Mouse (Mus musculus) mouse embryonic stem cell (cell line): ENCODE results near the gene Wnk4.

Experiments used
- in situ Hi-C, 2 experiments: fragments of 300-500 bp; cut with MboI; formaldehyde crosslinking; loops; 1 replicate in 1 of 2; 3 replicates in 1 of 2; pipeline ENCODE4 v1.14.3; 2019 to 2020; ENCODE audit warnings: low sequenced_read_pairs in 2 of 2, low pct_unique_long_range_greater_than_20kb in 1 of 2, mixed read lengths in 1 of 2; ENCODE audit not compliant: unreplicated experiment in 1 of 2

The Wnk4 gene

DNA sequence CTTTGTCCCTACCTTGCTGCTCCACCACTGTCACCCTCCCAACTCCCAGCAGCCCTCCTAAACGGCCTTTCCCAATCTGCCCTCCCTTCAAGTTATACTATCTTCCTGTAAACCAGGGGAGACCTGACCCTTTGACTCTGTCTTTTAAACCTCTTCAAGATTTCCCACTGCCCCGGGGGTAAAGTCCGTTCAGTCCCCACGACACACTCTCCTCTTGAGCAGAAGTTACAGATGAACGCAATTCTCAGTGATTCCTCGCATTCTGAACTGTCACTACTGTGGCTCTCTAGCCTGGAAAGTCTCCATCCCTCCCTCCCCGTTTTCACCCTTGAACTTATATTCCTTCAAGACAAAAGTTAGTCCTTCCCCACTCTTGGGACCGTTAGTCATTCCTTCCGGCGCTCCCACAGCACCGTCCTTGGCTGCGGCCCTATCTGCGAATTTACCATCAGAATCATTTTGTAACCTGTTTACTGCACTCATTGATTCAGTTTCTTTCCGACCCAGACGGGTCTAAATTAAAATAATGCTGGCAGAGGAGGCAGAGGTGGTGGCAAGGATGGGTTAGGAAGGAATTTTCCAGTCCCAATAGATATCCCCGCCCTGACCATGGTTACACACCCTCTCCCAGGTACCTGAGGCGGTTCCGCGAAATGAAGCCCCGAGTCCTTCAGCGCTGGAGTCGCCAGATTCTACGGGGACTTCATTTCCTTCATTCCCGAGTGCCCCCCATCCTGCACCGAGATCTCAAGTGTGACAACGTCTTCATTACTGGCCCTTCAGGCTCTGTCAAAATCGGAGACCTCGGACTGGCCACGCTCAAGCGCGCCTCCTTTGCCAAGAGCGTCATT is 3.0 kb downstream of the Wnk4 start:
- in situ Hi-C loops = no loop called here

DNA sequence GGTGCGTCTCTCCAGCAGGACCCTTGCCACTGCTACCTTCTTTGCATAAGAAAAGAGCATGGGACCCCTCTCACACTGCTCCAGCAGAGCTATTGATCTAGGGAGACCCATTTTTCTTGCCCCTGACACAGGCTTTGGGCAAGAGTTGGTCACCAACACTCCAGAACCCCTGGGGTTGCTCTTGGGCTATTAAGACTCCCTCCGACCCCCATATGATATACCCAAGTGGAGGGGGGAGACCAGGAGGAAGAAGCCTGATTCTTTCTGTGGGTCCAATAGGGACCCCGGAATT is 3.6 kb downstream of the Wnk4 start:
- in situ Hi-C loops = no loop called here

DNA sequence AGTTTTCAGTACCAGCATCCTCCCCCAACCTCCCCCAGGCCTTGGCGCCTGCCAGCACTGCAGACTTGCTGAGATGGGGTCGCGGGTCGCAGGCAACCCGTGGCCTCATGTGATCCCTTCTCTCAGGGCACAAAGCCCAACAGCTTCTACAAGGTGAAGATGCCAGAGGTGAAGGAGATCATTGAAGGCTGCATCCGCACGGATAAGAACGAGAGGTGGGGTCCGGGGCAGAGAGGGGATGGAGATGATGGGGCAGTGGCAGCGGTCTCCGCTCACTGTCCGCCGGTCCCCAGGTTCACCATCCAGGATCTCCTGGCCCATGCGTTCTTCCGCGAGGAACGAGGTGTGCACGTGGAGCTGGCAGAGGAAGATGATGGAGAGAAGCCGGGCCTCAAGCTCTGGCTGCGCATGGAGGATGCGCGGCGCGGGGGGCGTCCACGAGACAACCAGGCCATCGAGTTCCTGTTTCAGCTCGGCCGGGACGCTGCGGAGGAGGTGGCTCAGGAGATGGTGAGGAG is 4.6 kb downstream of the Wnk4 start:
- in situ Hi-C loops = no loop called here

DNA sequence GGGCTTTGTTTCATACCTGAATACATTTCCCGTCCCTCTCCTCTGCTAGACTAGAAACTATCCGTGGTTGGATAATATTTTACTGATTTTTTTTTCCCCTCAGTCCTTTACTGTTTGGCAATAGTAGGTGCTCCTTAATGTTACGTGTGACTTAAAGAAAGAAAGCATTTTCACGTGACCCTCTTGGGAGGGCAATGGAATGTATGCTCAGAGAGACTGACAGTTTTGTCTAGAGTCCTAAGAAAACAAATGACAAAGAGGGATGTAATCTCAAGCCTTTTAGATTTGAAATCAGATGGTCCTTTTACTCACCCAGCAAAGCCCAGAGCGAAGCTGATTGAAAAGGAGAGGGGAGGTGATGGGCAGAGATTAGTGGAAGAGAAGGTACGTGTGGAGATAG is 5.5 kb downstream of the Wnk4 start:
- in situ Hi-C loops = no loop called here

DNA sequence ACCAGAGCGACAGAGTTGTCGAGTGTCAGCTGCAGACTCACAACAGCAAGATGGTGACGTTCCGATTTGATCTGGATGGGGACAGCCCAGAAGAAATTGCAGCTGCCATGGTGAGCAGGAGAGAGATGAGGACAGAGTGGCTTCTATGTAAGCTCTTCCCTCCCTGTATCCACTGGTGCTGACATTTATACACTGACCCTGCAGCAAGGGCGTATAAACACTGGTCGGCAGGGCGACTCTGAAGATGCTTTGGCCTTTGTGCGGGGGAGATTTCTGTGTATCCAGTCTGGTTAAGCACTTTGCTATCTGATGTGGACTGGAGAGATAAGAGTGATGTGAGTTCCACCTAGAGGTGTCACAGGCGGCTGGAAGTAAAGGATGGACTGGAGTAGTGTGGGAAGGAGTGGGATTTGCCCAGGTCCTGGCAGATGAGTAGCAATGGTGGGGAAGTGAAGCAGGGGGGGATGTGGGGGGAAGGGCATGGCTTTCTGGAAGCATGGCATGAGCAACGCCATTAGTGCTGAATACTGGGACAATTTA is 9.3 kb downstream of the Wnk4 start:
- in situ Hi-C loops = no loop called here

DNA sequence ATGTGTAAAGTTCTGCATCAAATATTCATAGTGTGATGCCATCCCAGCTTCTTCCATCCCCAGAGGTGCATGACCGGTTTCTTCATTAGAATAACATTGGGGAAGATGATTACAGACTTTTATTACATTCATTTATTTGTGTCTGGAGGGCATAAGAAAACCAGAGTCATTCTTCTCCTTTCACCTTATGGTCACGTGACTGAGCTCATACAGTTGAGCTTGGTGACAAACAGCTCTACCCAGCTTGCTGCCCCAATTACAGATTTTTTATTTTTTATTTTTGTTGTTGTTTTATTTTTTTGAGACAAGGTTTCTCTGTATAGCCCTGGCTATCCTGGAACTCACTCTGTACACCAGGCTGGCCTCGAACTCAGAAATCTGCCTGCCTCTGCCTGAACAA is 12.1 kb downstream of the Wnk4 start:
- in situ Hi-C loops = no loop called here

DNA sequence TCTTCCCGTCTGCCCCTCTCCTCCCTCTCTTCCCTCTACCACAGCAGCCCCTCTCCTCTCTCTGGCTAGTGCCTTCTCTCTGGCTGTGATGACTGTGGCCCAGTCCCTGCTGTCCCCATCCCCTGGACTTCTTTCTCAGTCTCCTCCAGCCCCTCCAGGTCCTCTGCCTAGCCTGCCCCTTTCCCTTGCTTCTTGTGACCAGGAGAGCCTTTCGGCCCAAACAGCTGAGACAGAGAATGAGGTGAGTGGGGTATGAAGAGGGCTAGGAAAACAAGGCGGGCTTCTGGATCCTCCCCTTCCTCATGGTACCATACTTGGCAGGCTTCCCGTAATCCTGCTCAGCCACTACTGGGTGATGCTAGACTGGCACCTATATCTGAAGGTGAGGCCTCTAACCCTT is 14.9 kb downstream of the Wnk4 start:
- in situ Hi-C loops = no loop called here

DNA sequence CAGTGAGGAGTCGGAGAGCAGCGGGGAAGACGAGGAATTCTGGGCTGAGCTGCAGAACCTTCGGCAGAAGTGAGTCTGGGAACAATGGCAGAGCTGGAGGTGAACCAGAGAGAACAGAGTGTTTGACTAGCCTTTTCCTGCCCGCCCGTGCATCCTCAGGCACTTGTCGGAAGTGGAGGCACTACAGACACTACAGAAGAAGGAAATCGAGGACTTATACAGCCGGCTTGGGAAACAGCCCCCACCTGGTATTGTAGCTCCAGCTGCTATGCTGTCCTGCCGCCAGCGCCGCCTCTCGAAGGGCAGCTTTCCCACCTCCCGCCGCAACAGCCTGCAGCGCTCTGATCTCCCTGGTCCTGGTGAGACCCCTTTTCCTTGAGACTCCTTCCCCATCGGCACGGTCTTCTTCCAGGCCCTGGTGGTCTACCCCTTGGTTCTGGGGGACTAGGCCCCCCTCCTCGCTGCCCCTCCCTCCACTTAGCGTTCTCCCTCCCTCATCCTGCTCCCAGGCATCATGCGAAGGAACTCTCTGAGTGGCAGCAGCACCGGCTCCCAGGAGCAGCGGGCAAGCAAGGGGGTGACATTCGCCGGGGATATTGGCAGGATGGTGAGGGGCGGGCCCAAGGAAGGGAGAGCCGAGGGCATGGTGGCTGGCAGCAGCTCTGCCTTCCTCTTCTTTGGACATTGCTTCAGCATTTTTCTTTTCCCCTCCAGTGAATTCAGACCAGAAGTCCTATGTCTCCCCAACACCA is 16.1 kb downstream of the Wnk4 start:
- in situ Hi-C loops = no loop called here

DNA sequence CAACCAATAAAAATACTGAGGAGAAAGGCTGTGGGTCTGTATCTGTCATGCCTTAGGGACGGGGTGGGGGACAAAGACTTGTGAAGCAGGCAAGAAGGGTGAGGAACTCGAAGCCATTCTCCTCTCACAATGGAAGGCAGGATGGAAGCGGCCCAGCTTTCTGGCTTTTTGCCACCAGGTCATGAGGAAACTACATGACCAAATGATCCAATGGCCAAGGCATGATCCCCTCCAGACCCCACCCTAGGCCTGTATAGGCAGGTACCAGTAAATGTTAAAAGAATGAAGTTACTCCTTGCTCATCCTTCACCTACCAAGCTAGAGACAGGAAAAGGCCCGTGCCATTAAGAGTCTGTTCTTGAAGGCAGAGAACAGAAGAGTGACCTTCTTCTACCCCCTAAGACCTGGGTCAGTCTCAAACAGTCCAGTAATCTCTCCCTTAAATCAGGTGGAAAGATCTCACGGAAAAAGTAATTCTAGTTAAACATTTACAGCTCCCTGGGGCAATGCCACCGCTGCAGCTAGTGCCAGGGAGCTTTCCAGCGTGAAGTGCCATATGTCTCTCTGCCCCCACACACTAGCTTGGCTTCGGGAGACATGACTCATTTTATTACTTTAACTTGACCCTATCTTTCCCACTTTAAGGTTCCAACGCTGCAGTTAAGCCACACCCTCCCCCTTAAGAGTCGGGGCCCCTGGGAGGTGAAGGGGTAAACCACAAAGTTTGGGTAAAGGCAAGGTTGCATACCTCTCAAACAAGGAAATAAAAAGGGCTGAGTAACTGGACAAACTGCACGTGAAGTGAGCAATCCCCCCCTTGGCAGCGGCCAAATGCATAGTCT is 17.2 kb downstream of the Wnk4 start:
- in situ Hi-C loops = no loop called here

DNA sequence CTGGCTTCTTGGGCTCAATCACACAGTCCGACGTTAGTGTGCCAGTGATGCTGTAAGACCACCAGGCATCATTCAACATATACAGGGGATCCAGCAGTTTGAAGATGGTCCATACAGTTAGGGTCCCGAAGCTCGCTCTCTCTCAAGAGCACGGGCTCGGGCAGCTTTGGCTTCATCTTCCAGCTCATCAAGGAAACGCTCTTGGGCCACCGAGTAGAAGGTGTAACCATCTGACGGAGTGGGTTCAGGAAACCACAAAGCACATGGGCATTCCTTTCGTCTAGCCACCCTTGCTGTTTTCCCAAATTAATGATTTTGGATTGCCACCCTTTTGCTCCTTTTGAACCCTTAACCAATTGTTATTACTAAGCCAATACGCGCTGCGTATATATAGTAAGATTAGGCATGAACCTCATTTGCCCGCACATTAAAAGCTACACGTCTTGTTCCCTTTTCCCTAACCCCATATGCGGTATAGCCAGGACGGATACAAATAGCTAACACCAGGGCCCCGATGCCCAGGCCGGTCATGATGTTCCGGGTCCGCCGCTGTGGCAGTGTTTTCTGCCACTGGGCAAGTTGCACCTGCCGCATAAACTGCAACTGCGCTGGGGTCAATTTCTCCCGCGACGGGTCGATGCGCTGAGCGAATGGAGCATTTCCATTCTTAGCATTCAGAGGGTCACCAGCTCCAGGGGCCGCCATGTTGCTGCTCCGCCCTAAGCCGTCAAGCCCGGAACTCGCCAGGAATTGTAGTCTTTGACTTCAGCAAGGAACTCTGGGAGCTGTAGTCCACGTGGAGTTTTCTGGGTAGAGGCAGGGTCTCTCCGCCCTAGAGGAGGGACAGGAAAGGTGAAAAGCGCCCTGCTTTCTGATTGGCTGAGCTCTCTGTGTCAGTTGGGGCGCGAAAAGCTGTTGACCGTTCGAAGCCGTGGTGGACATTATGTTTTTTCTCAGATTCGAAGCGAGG is 18.1 kb downstream of the Wnk4 start, which contains the start of the genes Cntd1 and Coa3:
Gene Cntd1, plus strand, starts transcription at position 790 of the 970 bp plus-strand sequence.
Gene Coa3, minus strand, starts transcription at position 892 of the 970 bp plus-strand sequence.
- in situ Hi-C loops = no loop called here

DNA sequence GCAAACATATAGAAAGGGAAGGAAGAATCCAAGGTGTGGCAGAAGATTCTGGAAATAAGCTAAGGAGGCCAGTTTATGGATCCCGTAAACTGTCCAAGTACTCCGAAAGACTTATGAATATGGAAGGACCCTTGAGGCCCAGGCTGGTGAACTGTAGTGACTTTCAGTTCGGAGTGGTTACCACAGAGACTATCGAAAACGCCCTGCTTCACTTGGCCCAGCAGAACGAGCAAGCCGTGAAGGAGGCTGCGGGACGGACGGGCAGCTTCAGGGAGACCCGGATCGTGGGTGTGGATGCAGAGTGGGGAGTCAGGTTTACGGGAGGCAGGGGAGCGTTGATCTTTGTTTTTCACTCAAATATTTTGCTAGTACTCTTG is 18.8 kb downstream of the Wnk4 start:
- in situ Hi-C loops = no loop called here

DNA sequence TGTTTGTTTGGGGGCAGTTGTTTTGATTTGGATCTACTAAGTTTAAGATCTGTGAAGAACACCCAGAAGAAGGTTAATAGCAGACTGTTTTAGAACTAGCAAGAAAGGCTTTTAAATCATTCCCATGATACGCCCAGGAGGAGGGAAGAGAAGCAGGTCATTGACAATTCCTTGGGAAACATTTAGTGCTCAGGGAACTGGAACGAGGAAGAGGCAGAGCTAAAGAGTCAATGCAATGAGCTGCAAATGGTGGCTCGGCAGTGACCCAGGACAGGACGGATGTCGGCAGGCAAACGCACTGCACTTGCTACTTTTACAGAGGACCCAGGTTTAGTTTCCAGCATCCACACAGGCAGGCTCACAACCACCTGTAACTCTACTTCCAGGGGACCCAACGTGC is 20.5 kb downstream of the Wnk4 start:
- in situ Hi-C loops = no loop called here

DNA sequence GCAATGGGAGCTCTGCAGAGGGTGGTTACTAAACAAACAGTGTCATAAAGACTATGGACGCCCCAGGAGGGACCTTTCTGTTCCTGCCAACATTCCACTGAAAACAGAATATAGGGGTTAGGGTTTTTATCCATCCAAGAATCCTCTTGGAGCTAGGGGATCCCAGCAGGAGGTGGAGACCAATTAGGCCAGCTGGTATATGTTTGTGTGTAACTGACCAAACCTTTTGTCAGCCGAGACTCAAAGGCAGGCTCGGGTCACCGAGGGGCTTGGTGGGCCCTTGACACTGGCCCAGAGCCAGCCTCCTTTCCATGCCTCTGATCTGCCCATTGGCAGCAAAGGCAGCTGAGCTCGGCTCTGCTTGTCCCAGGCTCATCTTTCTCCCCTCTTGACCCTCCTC is 22.5 kb downstream of the Wnk4 start:
- in situ Hi-C loops = no loop called here

DNA sequence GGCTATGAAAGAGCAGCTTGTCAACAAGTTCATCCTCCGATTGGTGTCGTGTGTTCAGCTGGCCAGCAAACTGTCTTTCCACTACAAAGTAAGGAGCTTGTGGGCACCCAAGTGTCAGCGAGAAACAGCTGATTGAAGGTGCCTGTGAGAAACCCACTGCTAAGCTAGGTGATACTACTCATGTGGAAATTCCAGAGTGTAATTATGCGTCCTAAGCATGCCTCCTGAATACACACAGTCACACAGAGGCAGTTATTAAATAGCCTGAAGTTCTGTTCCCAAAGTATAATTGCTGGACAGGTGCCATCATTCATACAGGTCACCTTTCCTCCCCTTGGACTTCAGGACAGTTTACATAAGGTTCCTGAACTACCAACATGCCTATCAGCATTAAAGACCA is 23.4 kb downstream of the Wnk4 start:
- in situ Hi-C loops = no loop called here

DNA sequence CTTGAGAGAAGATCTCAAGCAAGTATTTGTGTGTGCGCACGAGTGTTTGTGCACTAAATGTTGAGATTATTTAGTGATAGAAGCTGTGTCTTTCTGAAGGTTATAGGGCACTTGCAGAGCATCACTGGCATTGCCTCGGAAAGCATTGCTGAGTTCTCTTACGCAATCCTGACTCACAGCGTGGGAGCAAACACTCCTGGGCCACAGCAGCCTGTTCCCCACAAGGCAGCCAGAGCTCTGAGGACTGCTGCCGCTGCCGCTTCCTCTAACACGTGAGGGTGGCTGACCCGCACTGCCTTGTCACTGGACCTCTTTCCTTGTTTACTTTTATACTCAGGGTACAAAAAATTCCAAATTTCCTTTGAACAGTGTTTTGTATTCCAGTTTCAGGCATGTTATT is 26.9 kb downstream of the Wnk4 start:
- in situ Hi-C loops = no loop called here

DNA sequence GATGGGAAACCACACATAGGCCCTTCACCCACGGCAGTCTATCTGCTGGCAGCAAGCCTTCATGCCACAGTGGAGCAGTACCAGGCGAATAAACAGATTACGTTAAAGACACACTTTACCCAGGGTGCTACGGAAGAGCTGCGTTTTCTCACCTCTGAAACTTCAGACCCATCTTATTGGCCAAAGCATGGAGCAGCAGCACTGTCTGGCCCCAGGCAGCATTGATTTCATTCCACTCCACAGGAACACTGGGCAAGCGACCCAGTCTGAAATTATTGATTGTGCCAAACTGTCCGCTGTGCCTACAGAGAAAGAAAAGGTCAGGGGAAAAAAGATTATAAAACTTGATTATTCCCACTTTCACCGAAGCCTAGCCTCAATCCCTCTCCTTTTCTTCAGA is 30.9 kb downstream of the Wnk4 start:
- in situ Hi-C loops = no loop called here

DNA sequence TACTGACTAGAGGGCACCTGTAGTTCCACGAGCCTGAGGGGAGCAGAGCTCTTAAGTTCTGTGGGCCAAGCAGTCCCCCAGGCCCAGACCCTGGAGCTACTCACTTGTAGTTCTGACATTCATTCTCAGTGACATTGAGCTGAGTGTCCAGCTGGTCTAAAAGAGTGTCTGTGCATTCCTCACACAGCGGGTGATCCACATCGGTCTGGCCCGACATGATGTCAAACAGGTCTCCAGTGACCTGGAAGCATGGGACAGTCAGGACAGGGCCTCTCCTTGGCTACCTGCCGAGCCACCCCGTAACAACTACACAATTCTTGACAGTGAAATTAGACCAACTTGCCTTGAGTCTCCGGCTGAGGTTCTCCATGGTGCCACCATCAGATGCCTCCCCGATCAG is 34.8 kb downstream of the Wnk4 start:
- in situ Hi-C loops = no loop called here

DNA sequence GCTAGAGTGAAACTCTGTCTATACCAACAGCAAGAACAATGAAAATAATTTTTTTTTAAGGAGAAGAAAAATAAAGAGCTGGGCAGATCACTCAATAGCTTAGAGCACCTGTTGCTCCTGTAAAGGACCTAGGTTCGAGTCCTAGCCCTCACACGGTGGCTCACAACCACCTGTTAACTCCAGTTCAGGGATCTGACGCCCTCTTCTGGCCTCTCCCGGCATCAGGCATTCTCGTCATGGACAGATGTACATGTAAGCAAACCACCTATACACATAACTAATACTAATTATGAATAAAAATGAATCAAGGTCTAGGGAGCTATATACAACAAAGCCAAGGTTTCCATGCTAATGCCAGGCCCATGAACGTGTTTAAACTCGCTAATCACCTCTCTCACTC is 40.5 kb downstream of the Wnk4 start:
- in situ Hi-C loops = no loop called here
